Mouse (Mus musculus): ENCODE data around the gene Rbl2.

The Rbl2 gene

DNA sequence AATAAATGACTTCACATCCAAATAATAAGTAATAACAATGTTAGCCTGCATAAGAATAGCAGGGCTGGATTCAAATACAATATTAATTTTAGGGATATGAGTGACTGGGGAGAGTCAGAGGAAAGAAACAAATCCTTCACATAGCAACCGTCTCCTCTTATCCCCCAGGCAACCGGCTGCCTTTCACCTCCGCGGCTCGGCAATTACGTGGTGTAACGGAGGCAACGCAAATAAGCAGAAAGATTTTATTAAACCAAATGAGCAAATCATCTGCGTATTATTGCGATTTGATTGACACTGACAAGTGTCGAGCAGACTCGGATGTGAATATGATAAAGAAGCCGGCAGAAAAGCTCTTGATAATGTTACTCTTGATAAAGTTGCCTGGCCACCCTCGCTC lies 101.1 kb downstream of the Rbl2 start:
- 33% methylated on average over 14 of the region's 14 CpGs for WGBS

DNA sequence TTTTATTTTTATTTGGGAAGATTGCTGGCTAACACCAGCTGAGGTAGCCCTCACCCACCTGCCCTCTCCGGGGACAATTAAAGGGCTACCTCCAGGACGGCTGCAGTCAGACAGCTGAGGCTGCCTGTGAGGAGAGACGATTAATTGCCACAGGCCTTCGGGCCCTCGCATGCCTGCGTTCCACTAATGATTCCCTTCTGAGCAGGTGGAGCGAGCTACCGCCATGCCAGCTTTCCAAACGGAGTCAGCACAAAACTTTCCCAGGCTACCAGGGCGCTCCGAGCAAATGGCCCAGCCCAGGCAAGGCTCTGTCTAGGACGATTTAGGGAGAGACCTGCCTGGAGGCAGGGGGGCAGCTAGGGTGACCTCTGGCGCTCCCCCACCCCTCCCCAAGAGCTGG lies 101.7 kb downstream of the Rbl2 start:
- WGBS = 65% methylated on average over 13 of the region's 13 CpGs

Measured in cerebral cortex, adult 2 months (tissue).